Mouse (Mus musculus): ENCODE measurements around the gene Stk32c. TPM values are rescaled to one million over a fixed set of nuclear protein-coding genes. Genes with fewer than 3 reads are reported as not detected.

Stk32c gene
- polyA plus RNA-seq, 1 experiment from 2014 or later: 0.16 TPM

GRCm38 (mm10) chr7:139158956-139159355 is 54.2 kb downstream of the Stk32c start:
- no peaks in the 10 kb centered on the region for H3K9me3 ChIP-seq (ENCODE audit: low read depth, low read length)
- H3K4me3 ChIP-seq (ENCODE audit: low read depth, low read length): no peak overlapping the region
- 66% methylated on average over 5 of the region's 5 CpGs for WGBS
- no peak overlapping the region for H3K9ac ChIP-seq
- no peak for TF ChIP-seq CTCF (IDR thresholded peaks at IDR 0.05; ENCODE audit: low read depth)
- H3K27me3 ChIP-seq (ENCODE audit: insufficient read depth, low read length): no peaks in the 10 kb centered on the region
- no peaks in the 10 kb centered on the region for H3K36me3 ChIP-seq (ENCODE audit: insufficient read depth)
- no peak overlapping the region for H3K27ac ChIP-seq (ENCODE audit: low read depth)
- H3K4me2 ChIP-seq: no peak overlapping the region
- no peaks in the 10 kb centered on the region for H3K4me1 ChIP-seq (ENCODE audit: insufficient read depth)
- DNase-seq (no peak), ATAC-seq (ENCODE audit: insufficient read depth) (no peak)

- H3K27ac ChIP-seq (ENCODE audit: low read depth): no peak overlapping the region
- H3K4me2 ChIP-seq: no peak overlapping the region
- H3K9me3 ChIP-seq (ENCODE audit: low read depth, low read length): no peaks in the 10 kb centered on the region
- no peak overlapping the region for H3K9ac ChIP-seq
- H3K4me1 ChIP-seq (ENCODE audit: insufficient read depth): no peaks in the 10 kb centered on the region
- WGBS: 58% methylated on average over 7 of the region's 7 CpGs
- no peaks in the 10 kb centered on the region for H3K27me3 ChIP-seq (ENCODE audit: insufficient read depth, low read length)
- no peaks in the 10 kb centered on the region for H3K36me3 ChIP-seq (ENCODE audit: insufficient read depth)
- DNase-seq (no peak), ATAC-seq (ENCODE audit: insufficient read depth) (no peak)
- no peak overlapping the region for H3K4me3 ChIP-seq (ENCODE audit: low read depth, low read length)
- no peak for TF ChIP-seq CTCF (IDR thresholded peaks at IDR 0.05; ENCODE audit: low read depth)
Observed at GRCm38 (mm10) chr7:139158549-139158948, 54.6 kb downstream of the Stk32c start.

GRCm38 (mm10) chr7:139157541-139157940 is 55.6 kb downstream of the Stk32c start:
- Histone ChIP-seq H3K36me3 (ENCODE audit: insufficient read depth) (no peaks in the 10 kb centered on the region), H3K4me2 (no peak overlapping the region), H3K4me3 (ENCODE audit: low read depth, low read length) (no peak overlapping the region), H3K27ac (ENCODE audit: low read depth) (no peak overlapping the region), H3K9me3 (ENCODE audit: low read depth, low read length) (no peaks in the 10 kb centered on the region), H3K9ac (no peak overlapping the region), H3K4me1 (ENCODE audit: insufficient read depth) (no peaks in the 10 kb centered on the region), H3K27me3 (ENCODE audit: insufficient read depth, low read length) (no peaks in the 10 kb centered on the region)
- no peak for TF ChIP-seq CTCF (IDR thresholded peaks at IDR 0.05; ENCODE audit: low read depth)
- WGBS: 33% methylated on average over 2 of the region's 2 CpGs
- ATAC-seq (ENCODE audit: insufficient read depth) (no peak), DNase-seq (no peak)

GRCm38 (mm10) chr7:139156341-139157058 is 56.6 kb downstream of the Stk32c start:
- ATAC-seq (ENCODE audit: insufficient read depth) (no peak), DNase-seq (no peak)
- no peak for TF ChIP-seq CTCF (IDR thresholded peaks at IDR 0.05; ENCODE audit: low read depth)
- H3K9me3 ChIP-seq (ENCODE audit: low read depth, low read length): no peaks in the 10 kb centered on the region
- H3K4me2 ChIP-seq: no peak overlapping the region
- no peaks in the 10 kb centered on the region for H3K4me1 ChIP-seq (ENCODE audit: insufficient read depth)
- WGBS: 68% methylated on average over 10 of the region's 10 CpGs
- H3K9ac ChIP-seq: no peak overlapping the region
- H3K4me3 ChIP-seq (ENCODE audit: low read depth, low read length): no peak overlapping the region
- H3K36me3 ChIP-seq (ENCODE audit: insufficient read depth): no peaks in the 10 kb centered on the region
- no peak overlapping the region for H3K27ac ChIP-seq (ENCODE audit: low read depth)
- H3K27me3 ChIP-seq (ENCODE audit: insufficient read depth, low read length): no peaks in the 10 kb centered on the region

- H3K4me2 ChIP-seq: no peak overlapping the region
- DNase-seq (no peak), ATAC-seq (ENCODE audit: insufficient read depth) (no peak)
Observed at GRCm38 (mm10) chr7:139152927-139153326, 60.2 kb downstream of the Stk32c start.

GRCm38 (mm10) chr7:139151116-139151515 is 62.0 kb downstream of the Stk32c start:
- 22% methylated on average over 10 of the region's 10 CpGs for WGBS
- no peak overlapping the region for H3K27ac ChIP-seq (ENCODE audit: low read depth)
- H3K4me1 ChIP-seq (ENCODE audit: insufficient read depth): peaks cover 10% of the 10 kb centered on the region; the same call in 1 of the 2 replicates

More at GRCm38 (mm10) chr7:139152927-139153326, 60.2 kb downstream of the Stk32c start:
- no peaks in the 10 kb centered on the region for H3K36me3 ChIP-seq (ENCODE audit: insufficient read depth)
- H3K9me3 ChIP-seq (ENCODE audit: low read depth, low read length): no peaks in the 10 kb centered on the region
- no peak overlapping the region for H3K9ac ChIP-seq
- no peak for TF ChIP-seq CTCF (IDR thresholded peaks at IDR 0.05; ENCODE audit: low read depth)
- H3K27ac ChIP-seq (ENCODE audit: low read depth): no peak overlapping the region
- H3K4me1 ChIP-seq (ENCODE audit: insufficient read depth): peaks cover 6% of the 10 kb centered on the region; the same call in 1 of the 2 replicates
- no peaks in the 10 kb centered on the region for H3K27me3 ChIP-seq (ENCODE audit: insufficient read depth, low read length)
- 65% methylated on average over 7 of the region's 7 CpGs for WGBS
- no peak overlapping the region for H3K4me3 ChIP-seq (ENCODE audit: low read depth, low read length)

GRCm38 (mm10) chr7:139149373-139149772 is 63.7 kb downstream of the Stk32c start:
- Histone ChIP-seq H3K9me3 (ENCODE audit: low read depth, low read length) (no peaks in the 10 kb centered on the region), H3K9ac (no peak overlapping the region), H3K27me3 (ENCODE audit: insufficient read depth, low read length) (no peaks in the 10 kb centered on the region), H3K27ac (ENCODE audit: low read depth) (no peak overlapping the region), H3K4me2 (no peak overlapping the region), H3K4me1 (ENCODE audit: insufficient read depth) (peaks cover 10% of the 10 kb centered on the region; the same call in 1 of the 2 replicates), H3K4me3 (ENCODE audit: low read depth, low read length) (no peak overlapping the region), H3K36me3 (ENCODE audit: insufficient read depth) (no peaks in the 10 kb centered on the region)
- DNase-seq (no peak), ATAC-seq (ENCODE audit: insufficient read depth) (no peak)
- WGBS: 35% methylated on average over 7 of the region's 7 CpGs
- TF ChIP-seq CTCF (IDR thresholded peaks at IDR 0.05; ENCODE audit: low read depth): no peak

More at GRCm38 (mm10) chr7:139151116-139151515, 62.0 kb downstream of the Stk32c start:
- H3K27me3 ChIP-seq (ENCODE audit: insufficient read depth, low read length): no peaks in the 10 kb centered on the region
- H3K4me3 ChIP-seq (ENCODE audit: low read depth, low read length): no peak overlapping the region
- peak; percentile 85 for ATAC-seq (ENCODE audit: insufficient read depth)
- no peaks in the 10 kb centered on the region for H3K9me3 ChIP-seq (ENCODE audit: low read depth, low read length)
- H3K4me2 ChIP-seq: no peak overlapping the region
- H3K36me3 ChIP-seq (ENCODE audit: insufficient read depth): no peaks in the 10 kb centered on the region
- no peak for TF ChIP-seq CTCF (IDR thresholded peaks at IDR 0.05; ENCODE audit: low read depth)
- no peak overlapping the region for H3K9ac ChIP-seq
- peak; percentile 74 for DNase-seq

Measured in lung, embryonic 14.5 days (tissue).